Mouse (Mus musculus): ENCODE measurements around the gene Lamb3. TPM values are rescaled to one million over a fixed set of nuclear protein-coding genes. Genes with fewer than 3 reads are reported as not detected.

Gene Lamb3
- polyA plus RNA-seq, 1 experiment from 2014 or later = 0.97 TPM

DNA sequence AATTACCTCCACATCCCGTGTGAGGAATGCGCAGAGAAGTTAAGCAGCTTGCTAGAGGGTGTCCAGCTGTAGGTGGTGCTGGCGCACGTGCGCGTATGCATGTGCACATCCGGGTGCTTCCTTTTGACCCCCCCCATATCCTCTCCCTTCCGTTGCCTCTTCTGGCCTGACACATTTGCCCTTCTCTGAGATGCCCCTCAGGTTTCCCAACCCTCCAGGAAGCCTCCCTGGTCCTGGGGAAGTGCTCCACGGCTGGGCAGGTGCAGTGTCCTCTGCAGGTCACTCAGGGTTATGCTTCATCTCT lies 129.5 kb downstream of the Lamb3 start:
- Histone ChIP-seq H3K36me3 (replicated peaks; ENCODE audit: control insufficient read depth, insufficient read depth, low read depth, low read length) (no peaks in the 10 kb centered on the region), H3K4me1 (ENCODE audit: control insufficient read depth, insufficient read depth, low read length) (no peaks in the 10 kb centered on the region), H3K9me3 (replicated peaks; ENCODE audit: control insufficient read depth, low read length) (no peaks in the 10 kb centered on the region), H3K4me3 (ENCODE audit: low read depth, low read length) (no peak overlapping the region), H3K4me2 (ENCODE audit: low read depth, low read length) (no peak overlapping the region), H3K9ac (replicated peaks; ENCODE audit: low read length) (no peak overlapping the region), H3K27me3 (ENCODE audit: control insufficient read depth, insufficient read depth, low read length) (no peaks in the 10 kb centered on the region), H3K27ac (replicated peaks; ENCODE audit: low read depth, low read length) (no peak overlapping the region)
- DNase-seq (ENCODE audit: low spot score) (no peak), ATAC-seq (replicated peaks; ENCODE audit: insufficient number of reproducible peaks, low FRiP score, low TSS enrichment, low read depth) (no peak)
- 77% methylated on average over 9 of the region's 9 CpGs for WGBS

DNA sequence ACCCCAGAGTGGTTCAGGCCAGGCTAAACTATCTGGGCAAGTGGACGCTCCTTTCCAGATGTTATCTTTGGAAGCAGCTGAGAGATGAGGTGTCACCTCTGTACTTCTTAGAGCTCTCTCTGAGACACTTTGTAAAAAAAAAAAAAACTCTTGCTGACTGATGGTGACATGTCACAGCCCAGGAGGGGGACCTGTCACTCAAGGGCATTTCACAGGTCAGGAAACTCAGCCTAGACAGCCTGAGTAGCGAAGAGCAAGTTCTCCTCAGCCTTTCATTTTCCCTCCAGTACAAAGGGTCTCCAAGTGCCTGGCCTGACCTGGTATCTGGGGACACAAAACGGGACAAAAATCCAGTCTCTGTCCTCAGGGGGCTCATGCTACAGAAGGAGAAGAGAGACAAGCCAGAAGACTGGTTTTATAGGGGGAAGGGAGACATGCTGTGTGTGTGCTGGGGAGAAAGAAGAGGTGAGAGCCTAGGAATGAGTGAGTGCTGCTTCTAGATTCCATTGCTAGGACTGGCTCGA lies 130.3 kb downstream of the Lamb3 start:
- ATAC-seq (replicated peaks; ENCODE audit: insufficient number of reproducible peaks, low FRiP score, low TSS enrichment, low read depth) (no peak), DNase-seq (ENCODE audit: low spot score) (no peak)
- Histone ChIP-seq H3K36me3 (replicated peaks; ENCODE audit: control insufficient read depth, insufficient read depth, low read depth, low read length) (no peaks in the 10 kb centered on the region), H3K27me3 (ENCODE audit: control insufficient read depth, insufficient read depth, low read length) (no peaks in the 10 kb centered on the region), H3K27ac (replicated peaks; ENCODE audit: low read depth, low read length) (no peak overlapping the region), H3K9me3 (replicated peaks; ENCODE audit: control insufficient read depth, low read length) (no peaks in the 10 kb centered on the region), H3K4me3 (ENCODE audit: low read depth, low read length) (no peak overlapping the region), H3K9ac (replicated peaks; ENCODE audit: low read length) (no peak overlapping the region), H3K4me1 (ENCODE audit: control insufficient read depth, insufficient read depth, low read length) (no peaks in the 10 kb centered on the region), H3K4me2 (ENCODE audit: low read depth, low read length) (no peak overlapping the region)
- WGBS = 45% methylated on average over 4 of the region's 4 CpGs

GRCm38 (mm10) chr1:193338363-193338995 lies 131.0 kb downstream of the Lamb3 start:
- Histone ChIP-seq H3K4me2 (ENCODE audit: low read depth, low read length) (no peak overlapping the region), H3K27me3 (ENCODE audit: control insufficient read depth, insufficient read depth, low read length) (no peaks in the 10 kb centered on the region), H3K9ac (replicated peaks; ENCODE audit: low read length) (no peak overlapping the region), H3K36me3 (replicated peaks; ENCODE audit: control insufficient read depth, insufficient read depth, low read depth, low read length) (no peaks in the 10 kb centered on the region), H3K4me3 (ENCODE audit: low read depth, low read length) (no peak overlapping the region), H3K4me1 (ENCODE audit: control insufficient read depth, insufficient read depth, low read length) (no peaks in the 10 kb centered on the region), H3K9me3 (replicated peaks; ENCODE audit: control insufficient read depth, low read length) (no peaks in the 10 kb centered on the region), H3K27ac (replicated peaks; ENCODE audit: low read depth, low read length) (no peak overlapping the region)
- DNase-seq (ENCODE audit: low spot score) (no peak), ATAC-seq (replicated peaks; ENCODE audit: insufficient number of reproducible peaks, low FRiP score, low TSS enrichment, low read depth) (no peak)
- WGBS = 87% methylated on average over 9 of the region's 9 CpGs

DNA sequence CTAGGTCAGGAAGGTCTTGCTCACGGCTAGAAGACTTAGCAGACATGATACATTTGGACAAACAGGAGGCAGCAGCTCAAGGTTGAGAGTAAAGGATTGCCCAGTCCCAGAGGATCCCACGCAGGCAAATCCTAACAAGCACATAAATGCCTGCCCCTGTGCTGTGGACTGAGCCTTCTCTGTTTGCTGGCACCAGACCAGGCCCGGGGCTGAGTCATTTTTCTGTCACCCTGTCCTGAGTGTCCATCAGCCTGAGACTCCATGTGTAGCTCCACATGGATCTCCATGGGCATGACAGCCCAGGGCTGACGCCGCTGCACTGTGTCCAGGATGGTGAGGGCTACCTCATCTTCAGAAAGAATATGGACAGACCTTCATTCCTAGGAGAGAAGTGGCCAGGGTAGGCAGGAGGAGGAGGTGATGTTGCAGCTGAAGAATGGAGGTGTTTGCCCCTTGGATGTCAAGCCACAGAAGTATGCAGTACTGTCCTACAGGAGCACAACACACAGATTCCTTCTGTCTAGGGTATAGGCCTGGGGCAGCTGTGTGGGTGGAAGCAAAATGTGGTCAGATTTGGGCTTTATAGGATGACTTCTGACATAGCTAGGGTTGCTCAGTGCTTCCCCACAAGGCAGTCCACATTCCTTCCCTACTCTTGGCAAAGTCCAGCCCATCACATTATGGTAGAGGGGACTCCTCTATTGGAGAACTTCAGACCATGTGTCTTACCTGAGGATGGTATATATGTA lies 134.9 kb downstream of the Lamb3 start:
- Histone ChIP-seq H3K27me3 (ENCODE audit: control insufficient read depth, insufficient read depth, low read length) (no peaks in the 10 kb centered on the region), H3K4me3 (ENCODE audit: low read depth, low read length) (no peak overlapping the region), H3K36me3 (replicated peaks; ENCODE audit: control insufficient read depth, insufficient read depth, low read depth, low read length) (no peaks in the 10 kb centered on the region), H3K27ac (replicated peaks; ENCODE audit: low read depth, low read length) (no peak overlapping the region), H3K9ac (replicated peaks; ENCODE audit: low read length) (no peak overlapping the region), H3K9me3 (replicated peaks; ENCODE audit: control insufficient read depth, low read length) (no peaks in the 10 kb centered on the region), H3K4me2 (ENCODE audit: low read depth, low read length) (no peak overlapping the region), H3K4me1 (ENCODE audit: control insufficient read depth, insufficient read depth, low read length) (no peaks in the 10 kb centered on the region)
- no peak for ATAC-seq (replicated peaks; ENCODE audit: insufficient number of reproducible peaks, low FRiP score, low TSS enrichment, low read depth)
- 88% methylated on average over 5 of the region's 5 CpGs for WGBS
- DNase-seq (ENCODE audit: low spot score) = no peak

GRCm38 (mm10) chr1:193343853-193344252 lies 136.4 kb downstream of the Lamb3 start:
- no peaks in the 10 kb centered on the region for H3K36me3 ChIP-seq (replicated peaks; ENCODE audit: control insufficient read depth, insufficient read depth, low read depth, low read length)
- H3K9me3 ChIP-seq (replicated peaks; ENCODE audit: control insufficient read depth, low read length) = no peaks in the 10 kb centered on the region
- H3K27ac ChIP-seq (replicated peaks; ENCODE audit: low read depth, low read length) = no peak overlapping the region
- H3K9ac ChIP-seq (replicated peaks; ENCODE audit: low read length) = no peak overlapping the region
- no peaks in the 10 kb centered on the region for H3K4me1 ChIP-seq (ENCODE audit: control insufficient read depth, insufficient read depth, low read length)
- H3K4me3 ChIP-seq (ENCODE audit: low read depth, low read length) = no peak overlapping the region
- no peak overlapping the region for H3K4me2 ChIP-seq (ENCODE audit: low read depth, low read length)
- DNase-seq (ENCODE audit: low spot score) (no peak), ATAC-seq (replicated peaks; ENCODE audit: insufficient number of reproducible peaks, low FRiP score, low TSS enrichment, low read depth) (no peak)
- 66% methylated on average over 4 of the region's 4 CpGs for WGBS
- H3K27me3 ChIP-seq (ENCODE audit: control insufficient read depth, insufficient read depth, low read length) = no peaks in the 10 kb centered on the region

DNA sequence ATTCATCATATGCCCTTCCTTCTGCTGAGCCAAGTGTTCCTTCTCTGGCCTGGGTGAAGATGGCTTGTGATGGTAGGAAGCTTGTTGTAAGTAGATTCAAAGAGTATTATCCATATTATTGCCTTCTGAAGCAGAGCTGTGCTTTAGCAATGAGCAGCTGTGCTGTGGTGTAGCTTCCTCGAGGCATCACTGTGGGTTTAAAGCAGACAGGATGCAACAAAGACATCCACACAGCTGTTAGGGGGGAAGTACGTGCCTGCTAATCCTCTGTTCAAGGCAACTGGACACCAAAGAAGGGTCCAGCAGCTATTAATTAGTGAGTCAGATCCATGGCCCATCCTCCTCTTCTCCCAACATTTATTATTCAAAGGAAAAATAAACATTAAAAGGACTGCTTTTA lies 137.5 kb downstream of the Lamb3 start:
- Histone ChIP-seq H3K9me3 (replicated peaks; ENCODE audit: control insufficient read depth, low read length) (no peaks in the 10 kb centered on the region), H3K4me1 (ENCODE audit: control insufficient read depth, insufficient read depth, low read length) (no peaks in the 10 kb centered on the region), H3K36me3 (replicated peaks; ENCODE audit: control insufficient read depth, insufficient read depth, low read depth, low read length) (no peaks in the 10 kb centered on the region), H3K4me2 (ENCODE audit: low read depth, low read length) (no peak overlapping the region), H3K27me3 (ENCODE audit: control insufficient read depth, insufficient read depth, low read length) (no peaks in the 10 kb centered on the region), H3K4me3 (ENCODE audit: low read depth, low read length) (no peak overlapping the region), H3K27ac (replicated peaks; ENCODE audit: low read depth, low read length) (no peak overlapping the region), H3K9ac (replicated peaks; ENCODE audit: low read length) (no peak overlapping the region)
- ATAC-seq (replicated peaks; ENCODE audit: insufficient number of reproducible peaks, low FRiP score, low TSS enrichment, low read depth) (no peak), DNase-seq (ENCODE audit: low spot score) (peak; percentile 54)
- WGBS = 14% methylated on average over 2 of the region's 2 CpGs

GRCm38 (mm10) chr1:193346908-193347307 lies 139.4 kb downstream of the Lamb3 start:
- Histone ChIP-seq H3K36me3 (replicated peaks; ENCODE audit: control insufficient read depth, insufficient read depth, low read depth, low read length) (no peaks in the 10 kb centered on the region), H3K4me2 (ENCODE audit: low read depth, low read length) (no peak overlapping the region), H3K4me3 (ENCODE audit: low read depth, low read length) (no peak overlapping the region), H3K27ac (replicated peaks; ENCODE audit: low read depth, low read length) (no peak overlapping the region), H3K9ac (replicated peaks; ENCODE audit: low read length) (no peak overlapping the region), H3K9me3 (replicated peaks; ENCODE audit: control insufficient read depth, low read length) (no peaks in the 10 kb centered on the region), H3K4me1 (ENCODE audit: control insufficient read depth, insufficient read depth, low read length) (no peaks in the 10 kb centered on the region), H3K27me3 (ENCODE audit: control insufficient read depth, insufficient read depth, low read length) (no peaks in the 10 kb centered on the region)
- WGBS = 72% methylated on average over 3 of the region's 3 CpGs
- DNase-seq (ENCODE audit: low spot score) (no peak), ATAC-seq (replicated peaks; ENCODE audit: insufficient number of reproducible peaks, low FRiP score, low TSS enrichment, low read depth) (no peak)

- Histone ChIP-seq H3K4me2 (ENCODE audit: low read depth, low read length) (no peak overlapping the region), H3K27me3 (ENCODE audit: control insufficient read depth, insufficient read depth, low read length) (no peaks in the 10 kb centered on the region), H3K9ac (replicated peaks; ENCODE audit: low read length) (no peak overlapping the region), H3K27ac (replicated peaks; ENCODE audit: low read depth, low read length) (no peak overlapping the region), H3K4me1 (ENCODE audit: control insufficient read depth, insufficient read depth, low read length) (no peaks in the 10 kb centered on the region), H3K36me3 (replicated peaks; ENCODE audit: control insufficient read depth, insufficient read depth, low read depth, low read length) (no peaks in the 10 kb centered on the region), H3K4me3 (ENCODE audit: low read depth, low read length) (no peak overlapping the region), H3K9me3 (replicated peaks; ENCODE audit: control insufficient read depth, low read length) (no peaks in the 10 kb centered on the region)
- 78% methylated on average over 9 of the region's 9 CpGs for WGBS
- ATAC-seq (replicated peaks; ENCODE audit: insufficient number of reproducible peaks, low FRiP score, low TSS enrichment, low read depth) (no peak), DNase-seq (ENCODE audit: low spot score) (no peak)
These were observed 140.9 kb downstream of the Lamb3 start for GRCm38 (mm10) chr1:193348261-193348962.

Measured in embryonic facial prominence, embryonic 11.5 days (tissue).